Mouse (Mus musculus) brain, embryonic 14.5 days (tissue): ENCODE data around the gene Hcn2.

ENCODE experiments used
- CTCF ChIP-seq: fragments of 200-500 bp; IDR thresholded peaks from 2 replicates; pipeline ENCODE4 v1.5.1; 2012; ENCODE audit warnings: inconsistent platforms, mild to moderate bottlenecking, moderate library complexity, borderline replicate concordance; ENCODE audit not compliant: insufficient read depth, insufficient read length; ENCODE audit errors: extremely low read depth
- POLR2A ChIP-seq: fragments of 200-500 bp; IDR thresholded peaks from 2 replicates; pipeline ENCODE4 v1.6.1; 2012; ENCODE audit warnings: mild to moderate bottlenecking, inconsistent platforms, borderline replicate concordance; ENCODE audit not compliant: poor library complexity, insufficient read depth, insufficient read length, severe bottlenecking; ENCODE audit errors: extremely low read depth

GRCm38 (mm10) chr10:79707759-79708158 lies 8.7 kb upstream of the Hcn2 start:
- TF ChIP-seq CTCF (no peak), POLR2A (no peak)
